Mouse (Mus musculus) heart, postnatal 14 days (tissue): ENCODE results near the gene Ltb. TPM values are rescaled to one million over a fixed set of nuclear protein-coding genes. Genes with fewer than 3 reads are reported as not detected.

Experiments used
- DNase-seq, 2 experiments: peaks; one replicate each; pipeline ENCODE4 v3.0.0; 2021 to 2022
- intact Hi-C: fragments of 180-260 bp; cut with DNase I; formaldehyde crosslinking; loops from one replicate; pipeline ENCODE4 v1.15.1; 2025
- total RNA-seq, 2 experiments: library from RNA; stranded (reverse); gene quantifications; 2 replicates each; pipeline ENCODE4 v1.2.3; 2021

Gene Ltb
- total RNA-seq, 2 experiments from 2014 or later: 1.2 to 3.8 TPM

GRCm38 (mm10) chr17:35187959-35188610 is 6.2 kb upstream of the Ltb start, which contains the start of gene Lst1:
Gene Lst1 (minus strand): TSS chr17:35188439.
- DNase-seq: no peak
- intact Hi-C loops: no loop called here

GRCm38 (mm10) chr17:35189186-35189585 is 5.1 kb upstream of the Ltb start:
- DNase-seq: no peak
- intact Hi-C loops: no loop called here

- intact Hi-C loops: no loop called here
- DNase-seq: no peak
Measured at GRCm38 (mm10) chr17:35190096-35190495, 4.1 kb upstream of the Ltb start.

- intact Hi-C loops: no loop called here
- DNase-seq: no peak
Measured at GRCm38 (mm10) chr17:35191723-35192122, 2.5 kb upstream of the Ltb start.

- intact Hi-C loops: no loop called here
Measured at GRCm38 (mm10) chr17:35192924-35193323, 1.3 kb upstream of the Ltb start.

GRCm38 (mm10) chr17:35194844-35195630 is 798 bp downstream of the Ltb start:
- intact Hi-C loops: loop anchor here (1.0 to 5.0 kb wide), 2 partner anchors 16 to 37 kb away; partner anchors contain the start of gene Atp6v1g2
- no peak for DNase-seq

More at GRCm38 (mm10) chr17:35192924-35193323, 1.3 kb upstream of the Ltb start:
- no peak for DNase-seq

GRCm38 (mm10) chr17:35195631-35196320 is 1.5 kb downstream of the Ltb start:
- peak; percentile 87 to 92 for DNase-seq
- intact Hi-C loops: loop anchor here (1.0 to 5.0 kb wide), 3 partner anchors 16 to 37 kb away; partner anchors contain the start of genes Atp6v1g2 and Gm16181

- intact Hi-C loops: loop anchor here (2.0 to 5.0 kb wide), 2 partner anchors 25 to 36 kb away; partner anchors contain the start of genes Atp6v1g2 and Gm16181
- DNase-seq: no peak
Measured at GRCm38 (mm10) chr17:35196321-35196641, 2.0 kb downstream of the Ltb start.

GRCm38 (mm10) chr17:35197126-35197525 is 2.9 kb downstream of the Ltb start:
- intact Hi-C loops: loop anchor here (2.0 to 5.0 kb wide), 2 partner anchors 24 to 35 kb away; partner anchors contain the start of genes Atp6v1g2 and Gm16181
- DNase-seq: no peak

- intact Hi-C loops: loop anchor here (5.0 kb wide), 1 partner anchor 34 kb away; the partner anchor contains the start of gene Atp6v1g2
- DNase-seq: no peak
Measured at GRCm38 (mm10) chr17:35198029-35198428, 3.8 kb downstream of the Ltb start.

- DNase-seq: no peak
- intact Hi-C loops: loop anchor here (5.0 kb wide), 1 partner anchor 33 kb away; the partner anchor contains the start of gene Atp6v1g2
Measured at GRCm38 (mm10) chr17:35198946-35199345, 4.7 kb downstream of the Ltb start.

GRCm38 (mm10) chr17:35200398-35200797 is 6.2 kb downstream of the Ltb start:
- DNase-seq: no peak
- intact Hi-C loops: no loop called here

- intact Hi-C loops: no loop called here
- DNase-seq: no peak
Measured at GRCm38 (mm10) chr17:35201128-35201527, 6.9 kb downstream of the Ltb start.

GRCm38 (mm10) chr17:35201787-35202186 is 7.5 kb downstream of the Ltb start, which contains the start of gene Tnf:
Gene Tnf (minus strand): TSS chr17:35202007.
- peak; percentile 64 to 69 for DNase-seq
- intact Hi-C loops: loop anchor here (2.0 kb wide), 1 partner anchor 17 kb away; no protein-coding TSS in a partner anchor

- intact Hi-C loops: loop anchor here (2.0 kb wide), 1 partner anchor 16 kb away; no protein-coding TSS in a partner anchor
- DNase-seq: no peak
Measured at GRCm38 (mm10) chr17:35202442-35202841, 8.2 kb downstream of the Ltb start.

GRCm38 (mm10) chr17:35204494-35205379 is 10.5 kb downstream of the Ltb start, which contains the start of gene Lta:
Gene Lta (minus strand): TSS chr17:35205351.
- no peak for DNase-seq
- intact Hi-C loops: no loop called here

GRCm38 (mm10) chr17:35205380-35205769 is 11.1 kb downstream of the Ltb start:
- DNase-seq: no peak
- intact Hi-C loops: no loop called here

GRCm38 (mm10) chr17:35209785-35210535 is 15.7 kb downstream of the Ltb start:
- intact Hi-C loops: no loop called here
- DNase-seq: no peak

GRCm38 (mm10) chr17:35210593-35210992 is 16.4 kb downstream of the Ltb start:
- no peak for DNase-seq
- intact Hi-C loops: no loop called here
